In genomic region chr11:68195168-68195567, GRCm38 (mm10) we compare ENCODE assay signal across 12 mouse cellular contexts.
DNase-seq lines count a peak whose midpoint lies in the region; ATAC-seq and TF ChIP-seq lines count a peak whose summit lies in the region.
"Had no signal": no experiment of that assay in that cellular context is flagged by ENCODE, and none has a peak within 500 bp of the region (broad histone marks: within the 10 kb centered on the region; RNA-seq: fewer than 3 reads in every experiment).

No protein-coding gene starts in this region.

- DNase-seq in gastrocnemius, adult 2 months = no peak
- no peak for DNase-seq in gastrocnemius, postnatal 25 days
- DNase-seq in liver, postnatal 0 days = no peak
- no peak for DNase-seq in embryo, embryonic 10.5 days (ENCODE audit: low spot score)
- DNase-seq: adrenal gland, adult 2 months; kidney, adult 9 months had no signal

- peak; percentile 9; the same call in 1 of the 2 replicates for TF ChIP-seq CTCF in gastrocnemius, adult 2 months (IDR thresholded peaks at IDR 0.05)
- peak; percentile 19 for TF ChIP-seq CTCF in liver, postnatal 0 days (IDR thresholded peaks at IDR 0.05; ENCODE audit: low read depth)
- 0 out of 2 replicates have a peak, but pooled peaks have one; percentile 9 for TF ChIP-seq CTCF in cortical plate, adult 2 months (IDR thresholded peaks at IDR 0.05; ENCODE audit: extremely low read depth, insufficient read depth, low read length)

- H3K27me3 ChIP-seq in liver, postnatal 0 days (ENCODE audit: insufficient read depth, low read length) = no peaks in the 10 kb centered on the region
- H3K27me3 ChIP-seq in liver, embryonic 12.5 days (replicated peaks) = no peaks in the 10 kb centered on the region
- H3K27me3 ChIP-seq in limb, embryonic 12.5 days = no peaks in the 10 kb centered on the region
- H3K27me3 ChIP-seq in midbrain, embryonic 13.5 days = no peaks in the 10 kb centered on the region
- H3K27me3 ChIP-seq: heart, embryonic 15.5 days had no signal

- TF ChIP-seq POLR2A in cortical plate, adult 2 months (IDR thresholded peaks at IDR 0.05; ENCODE audit: extremely low read depth, insufficient read depth, low read length) = no peak

- WGBS in liver, postnatal 0 days (ENCODE audit: insufficient replicate concordance) = 66% methylated on average over 6 of the region's 6 CpGs
- 66% methylated on average over 6 of the region's 6 CpGs for WGBS in liver, embryonic 12.5 days (ENCODE audit: insufficient replicate concordance)
- WGBS in limb, embryonic 12.5 days = 52% methylated on average over 6 of the region's 6 CpGs
- WGBS in midbrain, embryonic 13.5 days = 63% methylated on average over 6 of the region's 6 CpGs

- H3K4me3 ChIP-seq in gastrocnemius, adult 2 months = no peak overlapping the region
- H3K4me3 ChIP-seq in liver, postnatal 0 days (ENCODE audit: low read depth, low read length) = no peak overlapping the region
- H3K4me3 ChIP-seq in liver, embryonic 12.5 days = no peak overlapping the region
- H3K4me3 ChIP-seq in cortical plate, adult 2 months (ENCODE audit: insufficient read depth, low read length) = no peak overlapping the region
- H3K4me3 ChIP-seq in limb, embryonic 12.5 days (replicated peaks) = no peak overlapping the region
- H3K4me3 ChIP-seq in midbrain, embryonic 13.5 days (replicated peaks) = no peak overlapping the region
- H3K4me3 ChIP-seq: heart, embryonic 15.5 days; myocyte had no signal

- peaks cover 7% of the 10 kb centered on the region for H3K4me1 ChIP-seq in liver, postnatal 0 days (ENCODE audit: insufficient read depth)
- H3K4me1 ChIP-seq in liver, embryonic 12.5 days = 0 out of 2 replicates have a peak, but pooled peaks cover 9% of the 10 kb centered on the region
- no peaks in the 10 kb centered on the region for H3K4me1 ChIP-seq in cortical plate, adult 2 months (ENCODE audit: control insufficient read depth, insufficient read depth, low read length)
- H3K4me1 ChIP-seq in limb, embryonic 12.5 days (replicated peaks) = peaks cover 66% of the 10 kb centered on the region
- peaks cover 26% of the 10 kb centered on the region for H3K4me1 ChIP-seq in midbrain, embryonic 13.5 days (replicated peaks)

- intact Hi-C loops in gastrocnemius, adult 2 months (cut with DNase I) = no loop called here

- H3K9ac ChIP-seq in liver, postnatal 0 days (replicated peaks) = no peak overlapping the region
- H3K9ac ChIP-seq in liver, embryonic 12.5 days = no peak overlapping the region
- no peak overlapping the region for H3K9ac ChIP-seq in limb, embryonic 12.5 days (replicated peaks)
- no peak overlapping the region for H3K9ac ChIP-seq in midbrain, embryonic 13.5 days (replicated peaks)
- H3K9ac ChIP-seq: heart, embryonic 15.5 days had no signal

- no peak for ATAC-seq in liver, postnatal 0 days
- no peak for ATAC-seq in liver, embryonic 12.5 days
- no peak for ATAC-seq in limb, embryonic 12.5 days (ENCODE audit: insufficient number of reproducible peaks, insufficient read depth, low FRiP score, low TSS enrichment, low read depth)
- no peak for ATAC-seq in midbrain, embryonic 13.5 days

- no peak for TF ChIP-seq EP300 in liver, postnatal 0 days (IDR thresholded peaks at IDR 0.05; ENCODE audit: low read depth)

- H3K36me3 ChIP-seq in liver, postnatal 0 days (replicated peaks; ENCODE audit: insufficient read depth, low read length) = no peaks in the 10 kb centered on the region
- H3K36me3 ChIP-seq in liver, embryonic 12.5 days = no peaks in the 10 kb centered on the region
- H3K36me3 ChIP-seq in limb, embryonic 12.5 days = no peaks in the 10 kb centered on the region
- no peaks in the 10 kb centered on the region for H3K36me3 ChIP-seq in midbrain, embryonic 13.5 days
- H3K36me3 ChIP-seq: heart, embryonic 15.5 days had no signal

- no peaks in the 10 kb centered on the region for H3K9me3 ChIP-seq in liver, postnatal 0 days (ENCODE audit: low read length)
- no peaks in the 10 kb centered on the region for H3K9me3 ChIP-seq in liver, embryonic 12.5 days (replicated peaks)
- H3K9me3 ChIP-seq in limb, embryonic 12.5 days = no peaks in the 10 kb centered on the region
- H3K9me3 ChIP-seq in midbrain, embryonic 13.5 days = no peaks in the 10 kb centered on the region
- H3K9me3 ChIP-seq: heart, embryonic 15.5 days had no signal

- no peak overlapping the region; the same call in 1 of the 2 replicates for H3K27ac ChIP-seq in gastrocnemius, adult 2 months
- H3K27ac ChIP-seq in liver, postnatal 0 days (ENCODE audit: low read depth) = no peak overlapping the region
- no peak overlapping the region for H3K27ac ChIP-seq in liver, embryonic 12.5 days
- H3K27ac ChIP-seq in cortical plate, adult 2 months (ENCODE audit: insufficient read depth, low read length) = no peak overlapping the region
- H3K27ac ChIP-seq in limb, embryonic 12.5 days = peak overlapping the region; percentile 70; the same call in 1 of the 2 replicates
- H3K27ac ChIP-seq in midbrain, embryonic 13.5 days = no peak overlapping the region

- no peak overlapping the region for H3K4me2 ChIP-seq in liver, postnatal 0 days (ENCODE audit: low read depth, low read length)
- H3K4me2 ChIP-seq in liver, embryonic 12.5 days = no peak overlapping the region
- 0 out of 2 replicates have a peak overlapping the region, but pooled peaks have one; percentile 20 for H3K4me2 ChIP-seq in limb, embryonic 12.5 days
- no peak overlapping the region for H3K4me2 ChIP-seq in midbrain, embryonic 13.5 days (replicated peaks)
- H3K4me2 ChIP-seq: heart, embryonic 15.5 days had no signal
